Comparison of ENCODE assay signal across 8 mouse cellular contexts in the genomic region with DNA sequence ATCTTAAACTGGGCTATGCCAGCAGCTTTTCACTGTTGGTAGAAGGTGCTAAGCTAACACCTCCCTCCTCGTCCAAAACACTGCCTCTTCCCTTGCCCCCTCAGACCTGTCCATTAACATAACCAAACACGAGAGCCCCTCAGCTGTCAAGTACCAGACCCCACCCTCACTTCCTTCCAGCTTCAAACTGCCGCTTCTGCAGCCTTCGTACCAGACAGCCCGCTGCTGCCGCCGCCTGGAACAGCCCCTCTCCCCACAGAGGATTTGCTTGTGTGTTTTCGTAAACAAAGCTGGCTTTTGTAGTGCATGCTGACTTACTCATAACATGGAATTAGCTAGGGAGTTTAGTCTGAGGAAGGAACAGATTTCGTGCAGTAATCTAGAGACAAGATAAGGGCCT. TPM values are rescaled to one million over a fixed set of nuclear protein-coding genes. Genes with fewer than 3 reads are reported as not detected.
DNase-seq lines count a peak whose midpoint lies in the region; ATAC-seq and TF ChIP-seq lines count a peak whose summit lies in the region.

No protein-coding gene starts in this region.

- no peak overlapping the region for H3K9ac ChIP-seq in liver, embryonic 11.5 days (ENCODE audit: low read depth, low read length)
- H3K9ac ChIP-seq in liver, postnatal 0 days (replicated peaks), result no peak overlapping the region
- H3K9ac ChIP-seq in hindbrain, embryonic 16.5 days (ENCODE audit: low read depth, low read length), result peak overlapping the region; percentile 45
- no peak overlapping the region; the same call in 1 of the 2 replicates for H3K9ac ChIP-seq in neural tube, embryonic 15.5 days (replicated peaks)

- DNase-seq in liver, embryonic 11.5 days (ENCODE audit: low spot score), result no peak
- DNase-seq in liver, postnatal 0 days, result no peak
- peak; percentile 58 for DNase-seq in embryonic facial prominence, embryonic 10.5 days (ENCODE audit: low spot score)
- no peak for DNase-seq in right cerebral cortex, postnatal 25 days
- DNase-seq in adrenal gland, adult 18-20 months (ENCODE audit: low spot score in 2 of 2), result no peak

- no peaks in the 10 kb centered on the region for H3K36me3 ChIP-seq in liver, embryonic 11.5 days (ENCODE audit: control insufficient read depth, insufficient read depth, low read length)
- H3K36me3 ChIP-seq in liver, postnatal 0 days (replicated peaks; ENCODE audit: insufficient read depth, low read length), result no peaks in the 10 kb centered on the region
- H3K36me3 ChIP-seq in embryonic facial prominence, embryonic 10.5 days (replicated peaks), result peaks cover 12% of the 10 kb centered on the region
- H3K36me3 ChIP-seq in hindbrain, embryonic 16.5 days (ENCODE audit: control insufficient read depth, insufficient read depth, low read length), result no peaks in the 10 kb centered on the region
- no peaks in the 10 kb centered on the region for H3K36me3 ChIP-seq in neural tube, embryonic 15.5 days

- H3K4me2 ChIP-seq in liver, embryonic 11.5 days, result peak overlapping the region; percentile 83
- no peak overlapping the region for H3K4me2 ChIP-seq in liver, postnatal 0 days (ENCODE audit: low read depth, low read length)
- H3K4me2 ChIP-seq in hindbrain, embryonic 16.5 days (ENCODE audit: low read length), result peak overlapping the region; percentile 91
- H3K4me2 ChIP-seq in neural tube, embryonic 15.5 days, result peak overlapping the region; percentile 80

- H3K27ac ChIP-seq in liver, embryonic 11.5 days (ENCODE audit: low read depth, low read length), result no peak overlapping the region
- H3K27ac ChIP-seq in liver, postnatal 0 days (ENCODE audit: low read depth), result no peak overlapping the region
- H3K27ac ChIP-seq in embryonic facial prominence, embryonic 10.5 days (replicated peaks), result peak overlapping the region; percentile 96
- peak overlapping the region; percentile 17; the same call in 1 of the 2 replicates for H3K27ac ChIP-seq in hindbrain, embryonic 16.5 days (ENCODE audit: low read depth, low read length)
- H3K27ac ChIP-seq in neural tube, embryonic 15.5 days (replicated peaks), result no peak overlapping the region

- no peak for ATAC-seq in liver, embryonic 11.5 days (replicated peaks; ENCODE audit: low FRiP score)
- ATAC-seq in liver, postnatal 0 days, result no peak
- ATAC-seq in hindbrain, embryonic 16.5 days, result no peak
- ATAC-seq in neural tube, embryonic 15.5 days (ENCODE audit: low FRiP score), result no peak
- ATAC-seq in activated CD4-positive, CD25-positive, alpha-beta regulatory T cell, adult 4 months, result no peak

- no peak for TF ChIP-seq EP300 in liver, postnatal 0 days (IDR thresholded peaks at IDR 0.05; ENCODE audit: low read depth)

- H3K27me3 ChIP-seq in liver, embryonic 11.5 days (replicated peaks; ENCODE audit: control insufficient read depth, insufficient read depth, low read length), result peaks cover 87% of the 10 kb centered on the region
- peaks cover 58% of the 10 kb centered on the region for H3K27me3 ChIP-seq in liver, postnatal 0 days (ENCODE audit: insufficient read depth, low read length)
- H3K27me3 ChIP-seq in embryonic facial prominence, embryonic 10.5 days (replicated peaks; ENCODE audit: low read depth, poor library complexity, severe bottlenecking), result peaks cover 79% of the 10 kb centered on the region
- H3K27me3 ChIP-seq in hindbrain, embryonic 16.5 days (replicated peaks; ENCODE audit: control insufficient read depth, insufficient read depth, low read length), result 0 out of 2 replicates have a peak, but pooled peaks cover 4% of the 10 kb centered on the region
- H3K27me3 ChIP-seq in neural tube, embryonic 15.5 days (replicated peaks), result no peaks in the 10 kb centered on the region; the same call in 1 of the 2 replicates

- H3K4me1 ChIP-seq in liver, embryonic 11.5 days (replicated peaks; ENCODE audit: control insufficient read depth, insufficient read depth, low read length), result peaks cover 50% of the 10 kb centered on the region
- peaks cover 11% of the 10 kb centered on the region for H3K4me1 ChIP-seq in liver, postnatal 0 days (ENCODE audit: insufficient read depth)
- H3K4me1 ChIP-seq in embryonic facial prominence, embryonic 10.5 days, result peaks cover 93% of the 10 kb centered on the region
- H3K4me1 ChIP-seq in hindbrain, embryonic 16.5 days (ENCODE audit: control insufficient read depth, insufficient read depth, low read depth, low read length), result peaks cover 42% of the 10 kb centered on the region
- H3K4me1 ChIP-seq in neural tube, embryonic 15.5 days, result peaks cover 60% of the 10 kb centered on the region

- no peak overlapping the region; the same call in 1 of the 2 replicates for H3K4me3 ChIP-seq in liver, embryonic 11.5 days (ENCODE audit: low read depth, low read length)
- H3K4me3 ChIP-seq in liver, postnatal 0 days (ENCODE audit: low read depth, low read length), result no peak overlapping the region
- H3K4me3 ChIP-seq in embryonic facial prominence, embryonic 10.5 days, result peak overlapping the region; percentile 88
- H3K4me3 ChIP-seq in hindbrain, embryonic 16.5 days (ENCODE audit: low read length), result peak overlapping the region; percentile 30
- H3K4me3 ChIP-seq in neural tube, embryonic 15.5 days (replicated peaks), result peak overlapping the region; percentile 70

- no peak for TF ChIP-seq CTCF in liver, postnatal 0 days (IDR thresholded peaks at IDR 0.05; ENCODE audit: low read depth)

- no peaks in the 10 kb centered on the region for H3K9me3 ChIP-seq in liver, embryonic 11.5 days (ENCODE audit: control insufficient read depth, low read length)
- no peaks in the 10 kb centered on the region for H3K9me3 ChIP-seq in liver, postnatal 0 days (ENCODE audit: low read length)
- no peaks in the 10 kb centered on the region for H3K9me3 ChIP-seq in embryonic facial prominence, embryonic 10.5 days
- H3K9me3 ChIP-seq in hindbrain, embryonic 16.5 days (ENCODE audit: control insufficient read depth, low read length), result no peaks in the 10 kb centered on the region
- no peaks in the 10 kb centered on the region for H3K9me3 ChIP-seq in neural tube, embryonic 15.5 days (replicated peaks)

- 2% methylated on average over 9 of the region's 9 CpGs for WGBS in liver, embryonic 11.5 days
- WGBS in liver, postnatal 0 days (ENCODE audit: insufficient replicate concordance), result 5% methylated on average over 9 of the region's 9 CpGs
- WGBS in embryonic facial prominence, embryonic 10.5 days, result 1% methylated on average over 9 of the region's 9 CpGs
- 1% methylated on average over 9 of the region's 9 CpGs for WGBS in hindbrain, embryonic 16.5 days
- WGBS in neural tube, embryonic 15.5 days, result 2% methylated on average over 9 of the region's 9 CpGs

RNA-seq across cellular contexts. Expression of a gene that starts 1.8 kb away (rescaled TPM):
- polyA plus RNA-seq in liver, embryonic 11.5 days (2014; fragmentation: Nextera tagmentation; extraction: Ambion mirVana), result 2.6 TPM in 2 replicates
- polyA plus RNA-seq in liver, postnatal 0 days (2015; fragmentation: Nextera tagmentation; extraction: Ambion mirVana), result 0.05 and 0.06 TPM in 2 replicates
- 8.7 and 9.7 TPM in 2 replicates for polyA plus RNA-seq in embryonic facial prominence, embryonic 10.5 days (2016; fragmentation: Nextera tagmentation; extraction: Ambion mirVana)
- 3.0 and 3.6 TPM in 2 replicates for polyA plus RNA-seq in hindbrain, embryonic 16.5 days (2015; fragmentation: Nextera tagmentation; extraction: Ambion mirVana)
- polyA plus RNA-seq in neural tube, embryonic 15.5 days (2015; fragmentation: Nextera tagmentation; extraction: Ambion mirVana), result 3.6 and 4.6 TPM in 2 replicates
- not detected for polyA plus RNA-seq in activated CD4-positive, CD25-positive, alpha-beta regulatory T cell, adult 4 months (2017; shearing (Covaris generic))
- 1 to 10 TPM; 4.8 to 9.3 TPM for total RNA-seq in adrenal gland, adult 18-20 months (2021)

RNA-seq across cellular contexts. Expression of a gene that starts 33.2 kb away (rescaled TPM):
- 13.3 and 14.6 TPM in 2 replicates for polyA plus RNA-seq in liver, embryonic 11.5 days (2014; fragmentation: Nextera tagmentation; extraction: Ambion mirVana)
- polyA plus RNA-seq in liver, postnatal 0 days (2015; fragmentation: Nextera tagmentation; extraction: Ambion mirVana), result 6.1 and 6.2 TPM in 2 replicates
- 32.8 and 35.9 TPM in 2 replicates for polyA plus RNA-seq in embryonic facial prominence, embryonic 10.5 days (2016; fragmentation: Nextera tagmentation; extraction: Ambion mirVana)
- 43.0 and 44.6 TPM in 2 replicates for polyA plus RNA-seq in hindbrain, embryonic 16.5 days (2015; fragmentation: Nextera tagmentation; extraction: Ambion mirVana)
- 41.5 and 43.8 TPM in 2 replicates for polyA plus RNA-seq in neural tube, embryonic 15.5 days (2015; fragmentation: Nextera tagmentation; extraction: Ambion mirVana)
- 1 to 10 TPM; 4.2 to 5.1 TPM for polyA plus RNA-seq in activated CD4-positive, CD25-positive, alpha-beta regulatory T cell, adult 4 months (2017; shearing (Covaris generic))
- total RNA-seq in adrenal gland, adult 18-20 months (2021), result 10 to 100 TPM; 36.1 to 36.5 TPM

Comparison
In these comparisons a context has a peak if more than half of its experiments do, and no peak if none do; other contexts are left out.
1. H3K27ac ChIP-seq: peak in embryonic facial prominence, embryonic 10.5 days (single experiment) and hindbrain, embryonic 16.5 days (single experiment); none in liver, embryonic 11.5 days (single experiment), liver, postnatal 0 days (single experiment) and neural tube, embryonic 15.5 days (single experiment).
2. H3K4me3 ChIP-seq: peak in embryonic facial prominence, embryonic 10.5 days (single experiment), hindbrain, embryonic 16.5 days (single experiment) and neural tube, embryonic 15.5 days (single experiment); none in liver, embryonic 11.5 days (single experiment) and liver, postnatal 0 days (single experiment).